Mouse (Mus musculus) midbrain, embryonic 16.5 days (tissue): ENCODE results near the gene Tmem259. TPM values are rescaled to one million over a fixed set of nuclear protein-coding genes. Genes with fewer than 3 reads are reported as not detected.

Experiments
- ATAC-seq: fragments of 200-750 bp; cut with Nextera tagmentation; 2 replicates; pipeline ENCODE4 v1.8.0; 2017; ENCODE audit warnings: moderate TSS enrichment
- H3K27ac ChIP-seq: fragments of 300-500 bp; sonication (generic); 2 replicates; pipeline ENCODE4 v1.5.1; 2014; ENCODE audit warnings: mild to moderate bottlenecking, low read length, mixed read lengths
- H3K27me3 ChIP-seq: fragments of 300-500 bp; sonication (generic); 2 replicates; pipeline ENCODE4 v1.6.1; 2014; ENCODE audit warnings: low read depth, low read length, mixed read lengths; ENCODE audit not compliant: control insufficient read depth, insufficient read depth
- H3K36me3 ChIP-seq: fragments of 300-500 bp; sonication (generic); 2 replicates; pipeline ENCODE4 v1.6.1; 2014; ENCODE audit warnings: mild to moderate bottlenecking, low read length, moderate library complexity, mixed read lengths; ENCODE audit not compliant: control insufficient read depth, insufficient read depth
- H3K4me1 ChIP-seq: fragments of 300-500 bp; sonication (generic); 2 replicates; pipeline ENCODE4 v1.6.1; 2014; ENCODE audit warnings: mild to moderate bottlenecking, low read length, mixed read lengths; ENCODE audit not compliant: control insufficient read depth, insufficient read depth
- H3K4me2 ChIP-seq: fragments of 300-500 bp; sonication (generic); 2 replicates; pipeline ENCODE4 v1.6.1; 2014; ENCODE audit warnings: mild to moderate bottlenecking, low read length, mixed read lengths
- H3K4me3 ChIP-seq: fragments of 300-500 bp; sonication (generic); 2 replicates; pipeline ENCODE4 v1.5.1; 2014; ENCODE audit warnings: low read depth, mild to moderate bottlenecking, low read length, moderate library complexity, mixed read lengths
- H3K9ac ChIP-seq: fragments of 300-500 bp; sonication (generic); 2 replicates; pipeline ENCODE4 v1.6.1; 2014; ENCODE audit warnings: low read depth, low read length, mixed read lengths
- H3K9me3 ChIP-seq: fragments of 300-500 bp; sonication (generic); replicated peaks from 2 replicates; pipeline ENCODE4 v1.6.1; 2014; ENCODE audit warnings: mild to moderate bottlenecking, low read length, mixed read lengths; ENCODE audit not compliant: control insufficient read depth, poor library complexity, severe bottlenecking
- WGBS: fragments of 180-500 bp; shearing (Covaris S2); extraction: QIAGEN DNeasy Blood & Tissue Kit; methylation state at CpG from one replicate; pipeline ENCODE4 v1.1.7; 2014; 5-methylcytosine and 5-hydroxymethylcytosine counted together
- polyA plus RNA-seq: library from polyadenylated mRNA; unstranded; fragments of >200 nt; fragmentation: Nextera tagmentation; extraction: Ambion mirVana; gene quantifications from 2 replicates; pipeline ENCODE4 v1.2.1, GENCODE M21; 2015

The Tmem259 gene
- polyA plus RNA-seq, 1 experiment from 2014 or later: 16.2 TPM

DNA sequence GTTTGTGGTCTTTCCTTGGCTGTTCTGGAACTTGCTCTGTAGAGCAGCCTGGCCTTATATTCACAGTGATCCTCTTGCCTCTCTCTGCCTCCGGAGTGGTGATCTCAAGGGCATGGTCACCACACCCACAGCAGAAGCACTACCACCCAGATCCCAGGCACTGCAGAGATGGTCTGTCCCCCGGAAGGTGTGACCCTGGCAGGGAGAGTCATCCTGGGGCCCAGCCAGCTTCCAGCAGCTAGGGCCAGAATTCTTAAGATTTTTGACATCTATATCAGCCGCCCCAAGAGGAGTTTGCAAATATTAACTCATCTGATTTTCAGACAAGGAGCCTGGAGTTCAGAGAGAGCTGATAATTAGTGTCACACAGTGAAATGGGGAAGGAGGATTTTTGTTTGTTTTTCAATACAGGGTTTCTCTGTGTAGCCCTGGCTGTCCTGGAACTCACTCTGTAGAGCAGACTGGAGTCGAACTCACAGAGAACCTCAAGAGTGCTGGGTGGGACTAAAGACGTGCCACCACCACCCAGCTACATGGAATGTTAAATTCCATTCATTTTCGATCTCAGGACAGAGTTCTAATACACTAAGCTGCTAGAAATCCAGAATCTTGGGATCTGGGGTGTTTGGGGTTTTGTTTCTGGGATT lies 2.2 kb upstream of the Tmem259 start:
- peak overlapping the region; percentile 95 for H3K27ac ChIP-seq
- no peak for ATAC-seq
- WGBS: 41% methylated on average over 6 of the region's 6 CpGs
- H3K4me1 ChIP-seq: peaks cover 39% of the 10 kb centered on the region
- H3K9me3 ChIP-seq: no peaks in the 10 kb centered on the region
- peaks cover 29% of the 10 kb centered on the region for H3K27me3 ChIP-seq
- H3K9ac ChIP-seq: peak overlapping the region; percentile 88
- H3K36me3 ChIP-seq: no peaks in the 10 kb centered on the region
- peak overlapping the region; percentile 90 for H3K4me2 ChIP-seq
- H3K4me3 ChIP-seq: peak overlapping the region; percentile 76

DNA sequence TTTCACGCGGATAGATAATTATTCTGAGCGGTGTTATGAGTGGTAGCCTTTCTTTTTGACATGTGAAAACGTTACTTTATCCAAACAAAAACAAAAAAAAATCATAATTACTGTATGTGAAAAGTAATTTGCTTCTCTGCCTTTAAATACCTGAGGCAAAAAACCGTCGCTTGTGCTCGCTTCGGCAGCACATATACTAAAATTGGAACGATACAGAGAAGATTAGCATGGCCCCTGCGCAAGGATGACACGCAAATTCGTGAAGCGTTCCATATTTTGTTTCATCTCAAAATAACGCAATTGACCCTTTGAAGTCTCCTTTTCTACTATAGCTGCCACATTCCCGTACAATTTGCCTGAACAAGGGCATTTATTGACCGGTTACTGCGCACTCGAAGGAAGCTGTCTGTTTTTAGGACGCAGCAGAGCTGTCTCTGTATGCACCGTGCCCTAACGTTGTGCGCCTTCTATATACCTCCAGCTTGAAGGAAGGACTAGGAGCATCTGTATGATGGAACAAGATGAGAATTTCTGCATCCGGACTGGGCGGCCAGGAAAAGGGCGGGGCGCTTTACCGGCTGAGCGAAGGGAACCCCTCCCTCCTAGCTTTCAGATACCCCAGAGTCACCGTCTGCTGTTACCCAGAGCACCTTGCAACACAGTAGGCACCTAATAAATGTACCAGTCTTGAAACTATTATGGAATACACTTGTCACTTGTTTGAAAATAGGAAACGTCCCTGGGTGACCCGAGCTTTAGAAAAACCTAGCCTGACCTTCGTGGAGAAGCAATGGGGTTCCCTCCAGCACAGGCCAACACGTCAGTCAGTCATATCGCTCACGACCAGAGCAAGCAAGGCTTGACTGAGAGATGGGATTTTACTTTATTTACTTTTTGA lies 1.5 kb upstream of the Tmem259 start:
- Histone ChIP-seq H3K27me3 (peaks cover 25% of the 10 kb centered on the region), H3K36me3 (no peaks in the 10 kb centered on the region), H3K4me3 (peak overlapping the region; percentile 76), H3K27ac (peak overlapping the region; percentile 95), H3K9ac (peak overlapping the region; percentile 88), H3K4me1 (peaks cover 41% of the 10 kb centered on the region), H3K9me3 (no peaks in the 10 kb centered on the region), H3K4me2 (peak overlapping the region; percentile 90)
- ATAC-seq: peak; percentile 16; the same call in 1 of the 2 replicates
- 3% methylated on average over 35 of the region's 35 CpGs for WGBS

DNA sequence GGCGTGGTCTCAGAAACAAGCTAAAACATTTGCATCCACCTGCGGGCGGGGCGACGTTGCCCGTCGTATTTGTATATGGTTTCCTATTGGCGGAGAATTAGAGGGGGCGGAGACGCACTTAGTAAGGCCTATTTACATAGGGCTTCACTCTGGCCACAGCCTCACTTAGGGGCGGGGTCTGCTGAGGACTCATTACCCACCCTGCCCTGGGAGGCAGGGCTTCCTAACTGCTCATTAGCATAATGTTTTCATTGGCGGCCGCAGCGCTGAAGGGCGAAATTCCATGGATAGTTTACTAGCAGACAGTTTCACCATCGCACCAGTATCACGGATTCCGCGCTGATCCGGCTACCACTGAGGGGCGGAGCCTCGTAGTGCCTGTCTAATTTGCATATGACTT lies 741 bp upstream of the Tmem259 start:
- Histone ChIP-seq H3K4me2 (peak overlapping the region; percentile 90), H3K4me1 (peaks cover 41% of the 10 kb centered on the region), H3K36me3 (no peaks in the 10 kb centered on the region), H3K9ac (peak overlapping the region; percentile 88), H3K4me3 (peak overlapping the region; percentile 76), H3K9me3 (no peaks in the 10 kb centered on the region), H3K27ac (peak overlapping the region; percentile 95), H3K27me3 (peaks cover 21% of the 10 kb centered on the region)
- WGBS: under 1% methylated on average over 22 of the region's 22 CpGs
- ATAC-seq: peak; percentile 94

DNA sequence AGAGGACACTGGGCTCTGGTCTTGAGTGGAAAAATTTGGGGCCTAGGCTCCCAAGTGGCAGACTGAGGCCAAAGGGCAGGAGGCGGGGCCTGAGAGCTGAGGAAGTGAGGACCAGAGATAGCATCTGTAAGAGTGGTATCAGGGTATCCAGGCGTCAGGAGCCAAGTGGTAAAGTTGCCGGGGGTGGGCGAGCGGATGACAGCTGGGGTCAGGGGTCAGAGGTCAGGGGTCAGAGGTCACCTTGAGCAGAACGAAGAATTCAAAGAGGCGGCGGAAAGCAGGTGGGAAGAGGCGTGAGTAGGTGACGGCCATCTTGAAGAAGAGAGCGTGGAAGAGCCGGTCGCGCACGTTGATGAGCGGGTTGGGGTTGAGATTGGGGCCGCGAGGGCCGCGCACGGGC lies 460 bp downstream of the Tmem259 start:
- peak overlapping the region; percentile 76 for H3K4me3 ChIP-seq
- WGBS: 4% methylated on average over 15 of the region's 21 CpGs
- peaks cover 9% of the 10 kb centered on the region for H3K27me3 ChIP-seq
- H3K27ac ChIP-seq: peak overlapping the region; percentile 95
- no peaks in the 10 kb centered on the region for H3K9me3 ChIP-seq
- H3K4me1 ChIP-seq: peaks cover 41% of the 10 kb centered on the region
- ATAC-seq: peak; percentile 5; the same call in 1 of the 2 replicates
- H3K4me2 ChIP-seq: peak overlapping the region; percentile 90
- H3K36me3 ChIP-seq: peaks cover 7% of the 10 kb centered on the region
- H3K9ac ChIP-seq: peak overlapping the region; percentile 88

DNA sequence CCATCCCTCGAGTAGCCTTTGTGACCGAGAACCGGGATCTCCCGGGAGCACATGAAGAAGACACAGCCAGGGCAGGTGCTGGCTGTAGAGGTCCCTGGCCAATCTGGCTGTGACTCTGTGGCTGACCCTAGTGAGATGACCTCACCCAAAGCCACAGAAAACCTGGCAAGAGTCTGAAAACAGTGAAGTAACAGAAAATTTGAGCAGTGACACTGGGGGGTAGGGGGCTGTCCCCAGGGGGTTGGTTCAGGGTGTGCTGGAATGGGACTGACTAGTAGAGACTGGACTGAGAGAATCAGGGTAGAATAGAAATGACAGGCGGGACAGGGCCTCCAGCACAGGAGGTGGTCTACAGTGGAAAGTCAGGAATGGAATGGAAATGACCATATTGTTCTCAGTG lies 925 bp downstream of the Tmem259 start:
- H3K27ac ChIP-seq: peak overlapping the region; percentile 95; the same call in 1 of the 2 replicates
- peaks cover 12% of the 10 kb centered on the region for H3K36me3 ChIP-seq
- H3K27me3 ChIP-seq: peaks cover 5% of the 10 kb centered on the region
- 76% methylated on average over 5 of the region's 5 CpGs for WGBS
- H3K4me2 ChIP-seq: peak overlapping the region; percentile 90
- no peaks in the 10 kb centered on the region for H3K9me3 ChIP-seq
- peak overlapping the region; percentile 76 for H3K4me3 ChIP-seq
- peak overlapping the region; percentile 88 for H3K9ac ChIP-seq
- H3K4me1 ChIP-seq: peaks cover 37% of the 10 kb centered on the region
- ATAC-seq: no peak

DNA sequence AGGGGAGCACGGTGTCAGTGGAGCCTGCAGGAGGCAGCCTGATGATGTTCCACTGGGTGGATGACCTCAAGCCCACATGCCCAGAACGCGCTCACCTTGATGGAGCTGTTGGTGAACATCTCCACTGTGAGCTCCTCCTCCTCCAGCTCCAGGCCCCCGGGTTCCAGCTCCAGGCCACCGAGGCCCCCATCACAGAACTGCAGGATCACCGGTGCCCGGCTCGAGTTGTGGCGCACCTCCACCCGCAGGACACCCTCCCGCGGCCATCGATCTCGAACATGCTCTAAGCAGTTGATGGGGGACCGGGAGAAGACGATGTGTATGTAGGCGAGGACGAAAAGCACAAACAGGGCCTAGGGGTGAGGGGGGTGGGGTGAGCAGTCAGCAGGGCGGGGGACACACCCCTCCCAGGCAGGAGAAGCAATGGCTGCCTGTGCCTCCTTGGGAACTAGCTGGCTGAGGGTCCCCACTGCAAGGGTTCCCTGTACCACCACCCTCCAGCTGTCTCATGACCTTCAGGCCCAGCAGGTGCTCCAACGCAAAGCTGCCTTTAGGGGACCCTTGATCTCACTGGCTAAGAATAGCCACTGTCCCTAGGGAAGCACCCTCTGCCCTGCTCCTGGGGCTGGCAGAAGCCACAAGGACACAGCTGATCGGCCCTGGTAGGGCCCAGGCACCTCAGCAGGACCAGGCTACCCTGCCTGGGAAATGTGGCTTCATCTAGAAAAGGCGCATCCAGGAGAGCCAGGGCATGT lies 4.6 kb downstream of the Tmem259 start:
- Histone ChIP-seq H3K4me1 (peaks cover 23% of the 10 kb centered on the region), H3K4me3 (no peak overlapping the region), H3K27me3 (no peaks in the 10 kb centered on the region), H3K9me3 (no peaks in the 10 kb centered on the region), H3K9ac (no peak overlapping the region), H3K36me3 (peaks cover 43% of the 10 kb centered on the region), H3K27ac (no peak overlapping the region), H3K4me2 (no peak overlapping the region)
- WGBS: 91% methylated on average over 21 of the region's 22 CpGs
- no peak for ATAC-seq

DNA sequence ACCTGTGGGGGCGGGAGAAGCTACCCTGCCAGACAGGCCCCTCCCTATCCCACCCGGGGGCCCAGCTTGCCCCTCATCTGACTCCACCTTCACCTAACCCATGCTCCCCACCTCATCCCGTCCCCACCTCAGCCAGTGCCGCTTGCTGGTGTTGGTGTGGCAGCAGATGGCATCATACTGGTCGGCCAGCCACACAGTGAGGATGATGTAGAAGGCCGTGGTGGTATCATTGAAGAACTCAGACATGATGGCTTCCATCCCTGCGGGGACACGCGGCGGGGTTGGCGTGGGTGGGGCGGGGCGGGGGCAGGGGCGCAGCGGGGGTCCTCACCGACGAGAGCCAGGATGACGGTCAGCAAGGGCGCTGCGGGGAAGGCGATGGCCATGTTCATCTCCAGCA lies 6.1 kb downstream of the Tmem259 start:
- Histone ChIP-seq H3K4me1 (peaks cover 18% of the 10 kb centered on the region), H3K4me2 (no peak overlapping the region), H3K27ac (no peak overlapping the region), H3K9me3 (no peaks in the 10 kb centered on the region), H3K27me3 (no peaks in the 10 kb centered on the region; the same call in 1 of the 2 replicates), H3K9ac (no peak overlapping the region), H3K4me3 (no peak overlapping the region), H3K36me3 (peaks cover 43% of the 10 kb centered on the region)
- 96% methylated on average over 21 of the region's 21 CpGs for WGBS
- no peak for ATAC-seq

DNA sequence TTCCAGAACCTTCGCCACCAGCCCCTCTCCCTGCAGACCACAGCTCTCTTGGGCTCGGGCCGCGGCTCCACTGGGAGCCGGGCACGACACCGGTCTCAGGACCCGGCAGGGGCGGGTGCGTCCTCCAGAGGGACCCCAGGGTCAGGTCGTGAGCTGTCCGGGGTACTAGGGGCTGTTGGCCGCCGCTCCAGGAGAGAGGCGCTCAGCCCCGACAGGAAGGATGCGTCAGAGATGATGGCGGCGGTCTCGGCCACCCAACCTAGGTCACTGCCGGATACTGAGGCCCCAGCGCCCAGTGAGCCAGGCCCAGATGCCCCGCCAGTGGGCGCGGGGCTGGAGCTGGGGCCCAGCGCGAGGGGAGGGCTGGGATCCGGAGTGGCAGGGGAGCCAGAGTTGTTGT lies 6.8 kb downstream of the Tmem259 start:
- Histone ChIP-seq H3K27ac (no peak overlapping the region), H3K9me3 (no peaks in the 10 kb centered on the region), H3K4me1 (peaks cover 10% of the 10 kb centered on the region), H3K27me3 (no peaks in the 10 kb centered on the region; the same call in none of the 2 replicates), H3K36me3 (peaks cover 43% of the 10 kb centered on the region), H3K4me3 (no peak overlapping the region), H3K4me2 (no peak overlapping the region), H3K9ac (no peak overlapping the region)
- WGBS: 84% methylated on average over 28 of the region's 28 CpGs
- no peak for ATAC-seq
